Mouse (Mus musculus) left cerebral cortex, postnatal 36 days (tissue): ENCODE results near the gene Ifna12. TPM values are rescaled to one million over a fixed set of nuclear protein-coding genes. Genes with fewer than 3 reads are reported as not detected.
"Not testable (repeated sequence)": the region's sequence is repeated elsewhere in the genome, so short reads cannot be mapped to it uniquely, and the experiment has no call there.

ENCODE experiments used
- DNase-seq, 2 experiments: peaks; one replicate each; pipeline ENCODE4 v3.0.0; 2021 to 2022; ENCODE audit warnings: low spot score in 2 of 2, mixed read lengths in 1 of 2
- intact Hi-C: fragments of 180-260 bp; cut with DNase I; formaldehyde crosslinking; loops from one replicate; pipeline ENCODE4 v1.15.1; 2025
- total RNA-seq, 2 experiments: library from RNA; stranded (reverse); gene quantifications; 2 replicates each; pipeline ENCODE4 v1.2.3; 2021

Ifna12 gene
- total RNA-seq = not detected

DNA sequence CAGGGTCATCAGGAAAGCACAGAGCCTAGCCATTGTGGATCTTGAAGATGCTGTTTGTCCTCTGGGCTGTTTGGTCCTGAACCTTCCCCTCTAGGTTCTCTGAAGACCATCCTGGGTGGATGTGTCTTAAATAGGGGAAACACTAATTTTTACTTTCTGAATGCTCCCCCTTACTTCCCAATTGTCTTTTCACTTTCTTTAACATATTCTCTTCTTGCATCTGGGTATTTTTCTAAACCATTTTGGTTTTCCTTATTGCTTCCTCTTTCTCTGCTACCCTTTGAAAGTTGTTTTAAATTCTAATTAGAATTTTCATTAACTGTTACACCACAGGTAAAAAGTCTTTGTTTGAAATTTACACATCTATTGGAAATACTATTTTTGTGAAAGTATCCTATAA lies at the start of gene Ifna12:
Gene Ifna12, minus strand, starts transcription at position 101 of the 400 bp plus-strand sequence.
- no peak for DNase-seq
- intact Hi-C loops = no loop called here

- DNase-seq = no peak
- intact Hi-C loops = no loop called here
These were observed 41.2 kb upstream of the Ifna12 start, which contains the start of gene Ifna13 for GRCm38 (mm10) chr4:88644359-88644758. Ifna13 (minus strand) TSS chr4:88644459.

- DNase-seq = no peak
- intact Hi-C loops = no loop called here
These were observed 39.4 kb upstream of the Ifna12 start for GRCm38 (mm10) chr4:88642526-88642925.

GRCm38 (mm10) chr4:88641077-88641831 lies 38.1 kb upstream of the Ifna12 start:
- intact Hi-C loops = no loop called here
- peak; percentile 77 to 83 for DNase-seq

DNA sequence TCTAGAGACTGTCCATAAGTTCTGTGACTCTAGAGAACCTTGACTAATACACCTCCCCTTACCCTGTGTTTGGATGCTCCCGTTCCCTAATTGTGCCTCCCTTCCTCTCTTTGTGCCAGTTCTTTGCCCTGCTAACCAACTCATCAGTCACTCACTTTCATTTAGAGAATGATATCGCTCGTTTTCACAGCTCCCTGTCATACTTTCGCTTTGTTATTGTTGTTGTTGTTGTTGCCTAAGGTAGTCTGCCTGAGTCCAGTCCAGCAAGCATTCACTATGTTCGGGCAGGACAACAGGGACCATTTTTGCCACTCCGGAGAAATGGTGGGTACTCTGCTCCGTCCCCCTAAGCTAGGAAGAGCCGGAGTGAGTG lies 37.5 kb upstream of the Ifna12 start:
- intact Hi-C loops = no loop called here
- no peak for DNase-seq

DNA sequence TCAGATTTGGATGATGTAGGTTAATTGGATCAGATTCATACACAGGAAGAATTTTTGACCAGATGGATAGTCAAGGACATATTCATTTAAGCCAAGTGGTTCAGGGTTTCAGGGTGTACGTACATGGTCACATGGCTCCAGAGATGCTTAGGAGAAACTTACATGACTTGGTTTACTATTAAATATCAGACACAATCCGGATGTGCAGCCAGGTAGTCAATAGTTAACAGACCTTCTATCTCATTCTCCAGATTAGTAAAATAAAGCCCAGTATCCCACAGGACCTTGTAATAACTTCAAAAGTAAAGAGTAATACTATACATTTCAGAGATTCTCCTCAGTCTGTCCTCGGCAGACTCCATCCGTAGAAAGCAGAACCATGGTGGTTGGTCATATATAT lies 31.1 kb upstream of the Ifna12 start, which contains the start of gene C87499:
Gene C87499, minus strand, starts transcription at position 101 of the 400 bp plus-strand sequence.
- intact Hi-C loops = no loop called here
- DNase-seq = no peak

DNA sequence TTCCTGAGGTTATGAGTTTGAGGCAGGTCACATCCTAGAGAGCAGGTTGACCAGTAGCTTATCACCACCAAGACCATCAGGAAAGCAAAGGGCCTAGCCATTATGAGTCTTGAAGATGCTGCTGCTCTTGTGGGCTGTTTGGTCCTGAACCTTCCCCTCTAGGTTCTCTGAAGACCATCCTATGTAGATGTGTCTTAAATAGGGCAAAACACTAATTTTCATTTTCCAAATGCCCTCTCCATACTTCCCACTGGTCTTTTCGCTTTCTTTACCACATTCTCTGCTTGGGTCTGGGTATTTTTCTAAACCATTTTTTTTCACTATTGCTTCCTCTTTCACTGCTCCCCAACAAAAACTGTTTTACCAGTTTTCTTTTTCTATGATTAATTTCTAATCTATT lies 10.9 kb downstream of the Ifna12 start, which contains the start of gene Ifna9:
Gene Ifna9, minus strand, starts transcription at position 101 of the 400 bp plus-strand sequence.
- intact Hi-C loops = no loop called here
- no peak for DNase-seq

DNA sequence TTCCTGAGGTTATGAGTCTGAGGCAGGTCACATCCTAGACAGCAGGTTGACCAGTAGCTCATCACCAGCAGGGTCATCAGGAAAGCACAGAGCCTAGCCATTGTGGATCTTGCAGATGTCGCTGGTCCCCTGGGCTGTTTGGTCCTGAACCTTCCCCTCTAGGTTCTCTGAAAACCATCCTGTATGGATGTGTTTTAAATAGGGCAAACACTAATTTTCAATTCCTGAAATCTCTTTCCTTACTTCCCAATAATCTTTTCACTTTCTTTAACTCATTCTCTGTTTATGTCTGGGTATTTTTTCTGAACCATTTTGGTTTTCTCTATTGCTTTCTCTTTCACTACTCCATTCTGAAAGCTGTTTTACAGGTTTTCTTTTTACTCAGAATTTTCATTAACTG lies 31.5 kb downstream of the Ifna12 start, which contains the start of gene Ifna14:
Gene Ifna14, minus strand, starts transcription at position 101 of the 400 bp plus-strand sequence.
- intact Hi-C loops = no loop called here
- no peak for DNase-seq

- intact Hi-C loops = no loop called here
- DNase-seq = no peak
These were observed 41.4 kb downstream of the Ifna12 start for GRCm38 (mm10) chr4:88561791-88562190.

DNA sequence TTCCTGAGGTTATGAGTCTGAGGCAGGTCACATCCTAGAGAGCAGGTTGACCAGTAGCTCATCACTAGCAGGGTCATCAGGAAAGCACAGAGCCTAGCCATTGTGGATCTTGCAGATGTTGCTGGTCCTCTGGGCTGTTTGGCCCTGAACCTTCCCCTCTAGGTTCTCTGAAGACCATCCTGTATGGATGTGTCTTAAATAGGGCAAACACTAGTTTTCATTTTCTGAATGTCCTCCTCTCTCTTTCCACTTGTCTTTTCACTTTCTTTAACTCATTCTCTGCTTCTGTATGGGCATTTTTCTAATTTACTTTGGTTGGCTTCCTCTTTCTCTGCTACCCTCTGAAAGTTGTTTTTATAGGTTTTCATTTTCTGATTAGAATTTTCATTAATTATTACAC lies 45.0 kb downstream of the Ifna12 start, which contains the start of gene Ifna15:
Gene Ifna15, minus strand, starts transcription at position 101 of the 400 bp plus-strand sequence.
- not testable (repeated sequence) for DNase-seq

More for the DNA sequence above, 45.0 kb downstream of the Ifna12 start, which contains the start of gene Ifna15:
- intact Hi-C loops = not testable (repeated sequence)

Other genes with a start within 250 kb of the Ifna12 start
- gene Hacd4, start 164.4 kb downstream of the Ifna12 start, total RNA-seq = 1 to 10 TPM; 1.3 to 1.4 TPM
- not detected for gene Ifnb1, start 80.6 kb downstream of the Ifna12 start, total RNA-seq
- gene Ifna15, start 45.1 kb downstream of the Ifna12 start, total RNA-seq = not detected
- not detected for gene Ifna14, start 31.6 kb downstream of the Ifna12 start, total RNA-seq
- gene Ifna9, start 11.0 kb downstream of the Ifna12 start, total RNA-seq = not detected
- gene C87499, start 31.0 kb upstream of the Ifna12 start, total RNA-seq = not detected
- gene Ifna13, start 41.1 kb upstream of the Ifna12 start, total RNA-seq = not detected
- not detected for gene Ifna16, start 73.5 kb upstream of the Ifna12 start, total RNA-seq
- gene Ifna2, start 80.5 kb upstream of the Ifna12 start, total RNA-seq = not detected
- not detected for gene Ifnab, start 88.0 kb upstream of the Ifna12 start, total RNA-seq
- 1 to 10 TPM in 1 of 2 experiments, under 1 TPM in 1; 0.66 to 1.5 TPM for gene Gm26566, start 118.4 kb upstream of the Ifna12 start, total RNA-seq
- 100 to 1,000 TPM in 1 of 2 experiments, 10 to 100 TPM in 1; 92.7 to 101 TPM for gene Klhl9, start 119.1 kb upstream of the Ifna12 start, total RNA-seq
- not detected for gene Gm13271, start 151.5 kb upstream of the Ifna12 start, total RNA-seq
- not detected for gene Gm13283, start 156.7 kb upstream of the Ifna12 start, total RNA-seq
- gene Gm13290, start 170.5 kb upstream of the Ifna12 start, total RNA-seq = not detected
- gene Gm13289, start 173.5 kb upstream of the Ifna12 start, total RNA-seq = not detected
- not detected for gene Gm13272, start 176.5 kb upstream of the Ifna12 start, total RNA-seq
- not detected for gene Ifnz, start 178.8 kb upstream of the Ifna12 start, total RNA-seq
- not detected for gene Gm13276, start 182.3 kb upstream of the Ifna12 start, total RNA-seq
- not detected for gene Gm13277, start 185.3 kb upstream of the Ifna12 start, total RNA-seq
- not detected for gene Gm13278, start 188.2 kb upstream of the Ifna12 start, total RNA-seq
- not detected for gene Gm13275, start 191.1 kb upstream of the Ifna12 start, total RNA-seq
- gene Gm13279, start 194.0 kb upstream of the Ifna12 start, total RNA-seq = not detected
- gene Gm13285, start 196.3 kb upstream of the Ifna12 start, total RNA-seq = not detected
- gene Gm13287, start 199.9 kb upstream of the Ifna12 start, total RNA-seq = not detected
- not detected for gene Gm13288, start 202.2 kb upstream of the Ifna12 start, total RNA-seq
- not detected for gene Ifna7, start 212.9 kb upstream of the Ifna12 start, total RNA-seq
- gene Ifna11, start 216.6 kb upstream of the Ifna12 start, total RNA-seq = not detected
- not detected for gene Ifna6, start 224.0 kb upstream of the Ifna12 start, total RNA-seq
- not detected for gene Ifna5, start 232.1 kb upstream of the Ifna12 start, total RNA-seq
- not detected for gene Ifna4, start 238.5 kb upstream of the Ifna12 start, total RNA-seq
- gene Ifna1, start 246.7 kb upstream of the Ifna12 start, total RNA-seq = not detected